Mouse (Mus musculus) bone marrow, adult 2 months (tissue): ENCODE results near the gene Nploc4.

ENCODE experiments used
- CTCF ChIP-seq: fragments of 200-500 bp; IDR thresholded peaks from 2 replicates; pipeline ENCODE4 v1.5.1; 2011; ENCODE audit warnings: low read length, control low read depth; ENCODE audit not compliant: control insufficient read depth, insufficient read depth
- POLR2A ChIP-seq: fragments of 200-500 bp; IDR thresholded peaks from 2 replicates; pipeline ENCODE4 v1.6.1; 2011; ENCODE audit warnings: low read depth, mild to moderate bottlenecking, control low read depth, low read length, borderline replicate concordance; ENCODE audit not compliant: control insufficient read depth

DNA sequence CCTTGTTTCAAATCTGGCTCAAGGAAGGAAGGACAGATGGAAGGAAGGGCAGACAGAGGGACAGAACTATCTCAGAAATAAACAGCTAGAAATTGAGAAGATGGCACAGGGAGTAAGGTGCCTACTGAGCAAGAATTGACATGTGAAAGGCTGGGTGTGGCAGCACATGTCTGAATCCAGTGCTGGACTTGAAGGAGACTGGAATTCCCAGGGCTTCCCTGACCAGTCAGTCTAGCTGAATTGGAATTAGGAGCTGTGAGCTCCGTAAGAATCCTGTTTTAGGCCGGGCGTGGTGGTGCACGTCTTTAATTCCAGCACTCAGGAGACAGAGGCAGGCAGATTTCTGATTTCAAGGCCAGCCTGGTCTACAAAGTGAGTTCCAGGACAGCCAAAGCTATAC, 95.8 kb downstream of the Nploc4 start:
- TF ChIP-seq POLR2A (no peak), CTCF (no peak)
